Mouse (Mus musculus) ES-E14 (cell line): ENCODE results near the gene Klc3.

Source experiments
- CHD2 ChIP-seq: IDR thresholded peaks from 2 replicates; pipeline ENCODE4 v1.6.1; 2014; ENCODE audit warnings: mild to moderate bottlenecking, low read depth, low read length, inconsistent platforms
- MAFK ChIP-seq: IDR thresholded peaks from 2 replicates; pipeline ENCODE4 v1.6.1; 2014; ENCODE audit warnings: mild to moderate bottlenecking, low read depth, low read length, inconsistent platforms; ENCODE audit not compliant: insufficient read depth
- ZC3H11A ChIP-seq: IDR thresholded peaks from 2 replicates; pipeline ENCODE4 v1.6.1; 2012; ENCODE audit warnings: low read depth, mild to moderate bottlenecking, inconsistent platforms, low read length, borderline replicate concordance
- ZNF384 ChIP-seq: IDR thresholded peaks from 2 replicates; pipeline ENCODE4 v1.6.1; 2012; ENCODE audit warnings: low read depth, low read length, inconsistent platforms

DNA sequence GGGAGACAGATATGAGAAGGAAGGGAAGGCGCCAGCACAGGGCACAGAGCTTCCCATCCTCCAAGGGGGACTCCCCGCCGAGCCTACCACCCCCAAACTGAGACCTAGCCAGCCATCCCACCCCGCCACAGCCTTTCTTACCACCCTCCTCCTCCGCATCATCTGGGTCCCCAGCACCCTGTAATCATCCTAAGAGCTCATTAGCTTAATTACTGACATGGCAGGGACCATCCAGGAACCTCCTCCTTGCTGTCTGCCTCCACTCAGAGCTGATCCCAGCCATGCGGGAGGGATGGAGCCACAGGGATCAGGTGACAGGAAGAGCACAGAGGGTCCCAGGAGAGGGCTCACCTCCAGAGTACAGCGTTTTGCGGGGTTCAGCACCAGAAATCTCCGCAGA is 33.1 kb upstream of the Klc3 start:
- no peak for TF ChIP-seq CHD2
- TF ChIP-seq MAFK = no peak
- TF ChIP-seq ZNF384 = no peak
- TF ChIP-seq ZC3H11A = no peak
